Mouse (Mus musculus) CH12.LX (cell line): Measurements from ENCODE around the gene Slc4a4. TPM values are rescaled to one million over a fixed set of nuclear protein-coding genes. Genes with fewer than 3 reads are reported as not detected.

ENCODE experiments used
- DNase-seq: peaks from one replicate; pipeline ENCODE4 v3.0.0-alpha.2; 2013; ENCODE audit errors: extremely low read depth
- H3K27ac ChIP-seq: 2 replicates; pipeline ENCODE4 v1.5.1; 2012; ENCODE audit warnings: low read depth, mild to moderate bottlenecking, control low read depth, moderate library complexity; ENCODE audit not compliant: insufficient read depth
- H3K27me3 ChIP-seq: replicated peaks from 2 replicates; pipeline ENCODE3; 2012; ENCODE audit warnings: inconsistent platforms
- H3K36me3 ChIP-seq, 2 experiments: replicated peaks in 1 of 2; 2 replicates each; pipeline versions ENCODE3 to v1.6.1; 2012; ENCODE audit warnings: inconsistent platforms in 1 of 2, low read length in 1 of 2, mild to moderate bottlenecking in 1 of 2, mixed read lengths in 1 of 2, moderate library complexity in 1 of 2; ENCODE audit not compliant: control insufficient read depth in 1 of 2, insufficient read depth in 1 of 2
- H3K4me1 ChIP-seq, 2 experiments: 2 replicates each; pipeline ENCODE4 v1.6.1; 2012; ENCODE audit warnings: inconsistent platforms in 1 of 2, moderate library complexity in 1 of 2; ENCODE audit not compliant: insufficient read depth in 2 of 2, control insufficient read depth in 1 of 2
- H3K4me2 ChIP-seq: 2 replicates; pipeline ENCODE4 v1.6.1; 2012; ENCODE audit warnings: low read depth, mild to moderate bottlenecking, control low read depth; ENCODE audit not compliant: poor library complexity, insufficient read depth, severe bottlenecking
- H3K4me3 ChIP-seq, 3 experiments: fragments of 150-350 bp in 1 of 3; sonication (generic) in 1 of 3; replicated peaks in 1 of 3; 2 replicates each; pipeline versions ENCODE3 to v1.5.1; 2011 to 2012; ENCODE audit warnings: low read depth in 2 of 3, low read length in 2 of 3, mild to moderate bottlenecking in 2 of 3, moderate library complexity in 2 of 3, control low read depth in 1 of 3, improper control_type of control experiment in 1 of 3, inconsistent platforms in 1 of 3, mixed read lengths in 1 of 3; ENCODE audit not compliant: poor library complexity in 1 of 3
- H3K79me2 ChIP-seq: replicated peaks from 2 replicates; pipeline ENCODE4 v1.6.1; 2012; ENCODE audit warnings: mild to moderate bottlenecking, moderate library complexity; ENCODE audit not compliant: control insufficient read depth, poor library complexity, insufficient read depth, severe bottlenecking; ENCODE audit errors: extremely low read depth
- H3K9ac ChIP-seq: 2 replicates; pipeline ENCODE4 v1.6.1; 2012; ENCODE audit warnings: low read depth, mild to moderate bottlenecking, control low read depth, moderate library complexity; ENCODE audit not compliant: insufficient read depth
- H3K9me3 ChIP-seq: replicated peaks from 2 replicates; pipeline ENCODE3; 2012; ENCODE audit warnings: low read length, inconsistent platforms, mixed read lengths
- BHLHE40 ChIP-seq: IDR thresholded peaks from 2 replicates; pipeline ENCODE4 v1.6.1; 2011; ENCODE audit warnings: mild to moderate bottlenecking, low read depth, low read length, improper control_type of control experiment
- CHD1 ChIP-seq: IDR thresholded peaks from 2 replicates; pipeline ENCODE4 v1.6.1; 2012; ENCODE audit warnings: low read depth, low read length, improper control_type of control experiment, inconsistent platforms
- ETS1 ChIP-seq: conservative IDR thresholded peaks from 2 replicates; pipeline ENCODE4 v1.6.1; 2012; ENCODE audit warnings: low read depth, mild to moderate bottlenecking, inconsistent platforms, low read length, improper control_type of control experiment, moderate library complexity
- GABPA ChIP-seq: IDR thresholded peaks from 2 replicates; pipeline ENCODE4 v1.6.1; 2012; ENCODE audit warnings: low read depth, low read length, improper control_type of control experiment, inconsistent platforms; ENCODE audit not compliant: insufficient replicate concordance
- HCFC1 ChIP-seq: IDR thresholded peaks from 2 replicates; pipeline ENCODE4 v1.6.1; 2012; ENCODE audit warnings: low read depth, mild to moderate bottlenecking, inconsistent platforms, low read length, improper control_type of control experiment
- IRF4 ChIP-seq: IDR thresholded peaks from 2 replicates; pipeline ENCODE4 v1.6.1; 2014; ENCODE audit warnings: low read depth, mild to moderate bottlenecking, inconsistent platforms, low read length, improper control_type of control experiment
- JUND ChIP-seq: conservative IDR thresholded peaks from 2 replicates; pipeline ENCODE4 v1.6.1; 2011; ENCODE audit warnings: low read depth, low read length, improper control_type of control experiment
- MAX ChIP-seq: IDR thresholded peaks from 2 replicates; pipeline ENCODE4 v1.6.1; 2011; ENCODE audit warnings: low read length, improper control_type of control experiment
- MAZ ChIP-seq: IDR thresholded peaks from 2 replicates; pipeline ENCODE4 v1.6.1; 2012; ENCODE audit warnings: low read depth, mild to moderate bottlenecking, inconsistent platforms, low read length, improper control_type of control experiment, moderate library complexity
- NELFE ChIP-seq: IDR thresholded peaks from 2 replicates; pipeline ENCODE4 v1.6.1; 2011; ENCODE audit warnings: low read depth, low read length, improper control_type of control experiment
- NRF1 ChIP-seq: IDR thresholded peaks from 2 replicates; pipeline ENCODE4 v1.6.1; 2014; ENCODE audit warnings: low read depth, mild to moderate bottlenecking, inconsistent platforms, low read length, improper control_type of control experiment, moderate library complexity
- POLR2A ChIP-seq: IDR thresholded peaks from 2 replicates; pipeline ENCODE4 v1.6.1; 2011; ENCODE audit warnings: low read depth, mild to moderate bottlenecking, improper control_type of control experiment, low read length
- SIN3A ChIP-seq: IDR thresholded peaks from 2 replicates; pipeline ENCODE4 v1.6.1; 2012; ENCODE audit warnings: low read length, improper control_type of control experiment, inconsistent platforms
- SMC3 ChIP-seq: IDR thresholded peaks from 2 replicates; pipeline ENCODE4 v1.6.1; 2011; ENCODE audit warnings: low read depth, low read length, improper control_type of control experiment
- TBP ChIP-seq: conservative IDR thresholded peaks from 2 replicates; pipeline ENCODE4 v1.6.1; 2011; ENCODE audit warnings: low read depth, low read length, improper control_type of control experiment
- UBTF ChIP-seq: IDR thresholded peaks from 2 replicates; pipeline ENCODE4 v1.6.1; 2012; ENCODE audit warnings: low read depth, mild to moderate bottlenecking, inconsistent platforms, low read length, improper control_type of control experiment, moderate library complexity
- ZMIZ1 ChIP-seq: IDR thresholded peaks from 2 replicates; pipeline ENCODE4 v1.6.1; 2012; ENCODE audit warnings: low read depth, mild to moderate bottlenecking, inconsistent platforms, low read length, improper control_type of control experiment
- ZNF384 ChIP-seq: IDR thresholded peaks from 2 replicates; pipeline ENCODE4 v1.6.1; 2012; ENCODE audit warnings: low read depth, low read length, improper control_type of control experiment, inconsistent platforms
- dilution Hi-C: fragments of 300-500 bp; cut with MboI; formaldehyde crosslinking; loops from 2 replicates; pipeline ENCODE4 v1.14.3; 2020; ENCODE audit warnings: low sequenced_read_pairs; ENCODE audit not compliant: extremely low pct_unique_long_range_greater_than_20kb, extremely low pct_ligation_motif_present
- in situ Hi-C: fragments of 300-500 bp; cut with MboI; formaldehyde crosslinking; loops from 3 replicates; pipeline ENCODE4 v1.14.3; 2019; ENCODE audit warnings: low sequenced_read_pairs, low pct_ligation_motif_present, low pct_unique_long_range_greater_than_20kb, mixed read lengths
- polyA plus RNA-seq: library from polyadenylated mRNA; unstranded; fragments of >175 nt; gene quantifications from 2 replicates; pipeline ENCODE4 v1.2.1, GENCODE M21; 2012; ENCODE audit warnings: low read depth; ENCODE audit not compliant: insufficient read length
- total RNA-seq, 2 experiments: library from RNA; depleted of rRNA; stranded (reverse); fragments of 300-350 nt in 1 of 2; fragments of >200 nt in 1 of 2; gene quantifications; 2 replicates each; pipeline ENCODE4 v1.2.3; 2012 to 2014

Gene Slc4a4
- total and polyA plus RNA-seq, 3 experiments, result not detected

GRCm38 (mm10) chr5:89055656-89056055 lies 169.0 kb downstream of the Slc4a4 start:
- H3K4me3 ChIP-seq, result no peak overlapping the region
- no peak overlapping the region for H3K27ac ChIP-seq
- H3K27me3 ChIP-seq, result no peaks in the 10 kb centered on the region
- dilution Hi-C loops (no loop called here), in situ Hi-C loops (no loop called here)
- no peak for DNase-seq
- no peaks in the 10 kb centered on the region for H3K9me3 ChIP-seq
- H3K36me3 ChIP-seq, result no peaks in the 10 kb centered on the region
- no peak overlapping the region for H3K4me2 ChIP-seq
- H3K4me1 ChIP-seq, result no peaks in the 10 kb centered on the region
- H3K9ac ChIP-seq, result no peak overlapping the region
- H3K79me2 ChIP-seq, result no peaks in the 10 kb centered on the region
- TF ChIP-seq POLR2A, result no peak
- no peak for TF ChIP-seq GABPA

DNA sequence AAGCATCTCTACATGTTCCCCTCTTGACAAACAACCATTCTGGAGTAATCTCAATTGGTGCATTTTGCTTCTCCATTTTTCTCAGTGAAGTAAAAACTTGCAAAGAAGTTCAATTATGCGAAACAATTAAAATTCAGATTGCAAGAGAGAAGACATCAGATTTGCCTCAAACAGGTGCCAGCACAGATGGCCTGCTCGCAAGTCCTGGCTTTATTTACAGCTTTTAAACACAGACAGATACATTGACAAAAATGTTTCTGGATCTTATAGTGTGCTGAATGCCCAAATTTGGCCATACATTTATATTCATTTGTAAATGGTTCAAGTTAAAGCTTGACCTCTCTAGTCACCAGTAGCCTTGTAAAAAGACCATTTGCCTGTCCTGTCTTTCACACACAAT lies 169.8 kb downstream of the Slc4a4 start:
- H3K9ac ChIP-seq, result no peak overlapping the region
- no peak overlapping the region for H3K27ac ChIP-seq
- in situ Hi-C loops (no loop called here), dilution Hi-C loops (no loop called here)
- DNase-seq, result no peak
- H3K9me3 ChIP-seq, result no peaks in the 10 kb centered on the region
- H3K4me2 ChIP-seq, result no peak overlapping the region
- TF ChIP-seq ZMIZ1, result no peak
- no peak for TF ChIP-seq NRF1
- no peak for TF ChIP-seq NELFE
- no peak overlapping the region for H3K4me3 ChIP-seq
- no peaks in the 10 kb centered on the region for H3K4me1 ChIP-seq
- no peaks in the 10 kb centered on the region for H3K27me3 ChIP-seq
- no peaks in the 10 kb centered on the region for H3K79me2 ChIP-seq
- H3K36me3 ChIP-seq, result no peaks in the 10 kb centered on the region

DNA sequence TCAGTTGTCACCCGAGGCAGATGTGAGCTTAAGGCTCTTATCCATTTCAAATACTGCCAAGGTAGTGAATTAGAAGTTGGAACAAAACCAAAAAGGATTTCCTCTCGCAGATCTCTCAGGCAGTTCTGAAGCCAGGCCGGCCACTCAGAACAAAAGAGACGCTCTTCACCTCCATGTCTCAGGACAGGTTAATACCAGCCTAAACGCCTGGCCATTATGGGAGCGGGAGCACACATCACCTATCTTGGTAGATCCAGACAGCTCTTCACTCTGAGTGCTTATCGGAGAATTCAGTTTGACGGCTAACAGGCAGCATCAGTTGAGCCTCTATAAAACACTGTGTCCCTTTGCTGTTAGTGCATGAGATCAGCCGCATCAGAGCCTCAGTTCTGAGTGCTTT lies 174.5 kb downstream of the Slc4a4 start:
- H3K36me3 ChIP-seq, result no peaks in the 10 kb centered on the region
- H3K4me2 ChIP-seq, result no peak overlapping the region
- H3K79me2 ChIP-seq, result no peaks in the 10 kb centered on the region
- H3K9me3 ChIP-seq, result no peaks in the 10 kb centered on the region
- no peaks in the 10 kb centered on the region for H3K4me1 ChIP-seq
- H3K27ac ChIP-seq, result no peak overlapping the region
- no peak for DNase-seq
- H3K9ac ChIP-seq, result no peak overlapping the region
- in situ Hi-C loops, result no loop called here
- no peak overlapping the region for H3K4me3 ChIP-seq
- no peak for TF ChIP-seq NELFE
- TF ChIP-seq POLR2A, result no peak
- TF ChIP-seq ZMIZ1, result no peak
- TF ChIP-seq JUND, result no peak
- TF ChIP-seq HCFC1, result no peak
- no peak for TF ChIP-seq CHD1
- TF ChIP-seq ETS1, result no peak
- no peak for TF ChIP-seq SMC3
- TF ChIP-seq IRF4, result no peak
- TF ChIP-seq ZNF384, result no peak
- TF ChIP-seq UBTF, result no peak
- no peak for TF ChIP-seq MAX
- TF ChIP-seq BHLHE40, result no peak
- no peak for TF ChIP-seq NRF1
- no peak for TF ChIP-seq TBP
- no peak for TF ChIP-seq SIN3A
- no peak for TF ChIP-seq MAZ
- no peaks in the 10 kb centered on the region for H3K27me3 ChIP-seq
- dilution Hi-C loops, result no loop called here
